Mouse (Mus musculus) CD4-positive, CD25-positive, alpha-beta regulatory T cell, adult 4 months (primary cell): ENCODE measurements around the gene Olfr1170. TPM values are rescaled to one million over a fixed set of nuclear protein-coding genes. Genes with fewer than 3 reads are reported as not detected.

Experiments
- ATAC-seq: one replicate; pipeline ENCODE4 v1.8.0; 2017
- polyA plus RNA-seq, 2 experiments: library from polyadenylated mRNA; unstranded; fragments of 100-300 nt; shearing (Covaris generic); gene quantifications; one replicate each; pipeline ENCODE4 v1.2.1; 2017

The Olfr1170 gene
- polyA plus RNA-seq = not detected

- ATAC-seq = no peak
Measured at GRCm38 (mm10) chr2:88228234-88228633, at the start of gene Olfr1170. Olfr1170 (minus strand) TSS chr2:88228334.

- ATAC-seq = no peak
Measured at GRCm38 (mm10) chr2:88220784-88221183, 7.3 kb downstream of the Olfr1170 start.

GRCm38 (mm10) chr2:88181580-88181979 lies 46.6 kb downstream of the Olfr1170 start, which contains the start of gene Olfr1168:
Olfr1168 (plus strand) TSS chr2:88181880.
- ATAC-seq = no peak

Other genes starting within 250 kb of the Olfr1170 start
- gene Olfr1158, start 238.2 kb downstream of the Olfr1170 start, polyA plus RNA-seq = not detected
- under 1 TPM in 1 of 2 experiments, not detected in 1; 0.05 TPM for gene Olfr1160, start 220.1 kb downstream of the Olfr1170 start, polyA plus RNA-seq
- gene Olfr1161, start 205.6 kb downstream of the Olfr1170 start, polyA plus RNA-seq = not detected
- gene Olfr73, start 190.6 kb downstream of the Olfr1170 start, polyA plus RNA-seq = not detected
- gene Olfr1162, start 177.2 kb downstream of the Olfr1170 start, polyA plus RNA-seq = under 1 TPM in 1 of 2 experiments, not detected in 1; 0.13 TPM
- gene Olfr1163, start 156.5 kb downstream of the Olfr1170 start, polyA plus RNA-seq = under 1 TPM in 1 of 2 experiments, not detected in 1; 0.32 TPM
- gene Olfr1164, start 134.4 kb downstream of the Olfr1170 start, polyA plus RNA-seq = not detected
- gene Olfr1166, start 100.1 kb downstream of the Olfr1170 start, polyA plus RNA-seq = not detected
- gene Olfr1167, start 73.1 kb downstream of the Olfr1170 start, polyA plus RNA-seq = not detected
- gene Olfr1168, start 46.5 kb downstream of the Olfr1170 start, polyA plus RNA-seq = not detected
- under 1 TPM in 1 of 2 experiments, not detected in 1; 0.13 TPM for gene Olfr1173, start 51.5 kb upstream of the Olfr1170 start, polyA plus RNA-seq
- not detected for gene Olfr1174-ps, start 86.8 kb upstream of the Olfr1170 start, polyA plus RNA-seq
- gene Olfr1175-ps, start 98.9 kb upstream of the Olfr1170 start, polyA plus RNA-seq = not detected
- not detected for gene Olfr1176, start 108.4 kb upstream of the Olfr1170 start, polyA plus RNA-seq
- not detected for gene Olfr1177-ps, start 118.2 kb upstream of the Olfr1170 start, polyA plus RNA-seq
- under 1 TPM in 1 of 2 experiments, not detected in 1; 0.17 TPM for gene Olfr1178, start 158.7 kb upstream of the Olfr1170 start, polyA plus RNA-seq
- not detected for gene Olfr1179, start 178.1 kb upstream of the Olfr1170 start, polyA plus RNA-seq
- not detected for gene Olfr1180, start 190.8 kb upstream of the Olfr1170 start, polyA plus RNA-seq
- gene Olfr1181, start 197.8 kb upstream of the Olfr1170 start, polyA plus RNA-seq = not detected
- gene Gm13757, start 220.8 kb upstream of the Olfr1170 start, polyA plus RNA-seq = not detected
- not detected for gene Olfr1183, start 226.5 kb upstream of the Olfr1170 start, polyA plus RNA-seq